Mouse (Mus musculus): Measurements from ENCODE around the gene Pvalb. TPM values are rescaled to one million over a fixed set of nuclear protein-coding genes. Genes with fewer than 3 reads are reported as not detected.
A peak's percentile ranks its signal among the peaks of the same experiment; 100 is the strongest.

Pvalb gene
- not detected for total RNA-seq (2021)

GRCm38 (mm10) chr15:78206312-78206711, at the start of gene Pvalb:
TSS of gene Pvalb (minus strand) at chr15:78206400.
- intact Hi-C loops (cut with DNase I) = no loop called here
- DNase-seq = no peak

GRCm38 (mm10) chr15:78254751-78255150, 48.6 kb upstream of the Pvalb start:
- DNase-seq = peak; percentile 54 to 72
- intact Hi-C loops (cut with DNase I) = loop anchor here (5.0 to 10.0 kb wide), 2 partner anchors 178 to 260 kb away; no protein-coding TSS in a partner anchor

- no peak for DNase-seq
- intact Hi-C loops (cut with DNase I) = no loop called here
These were observed 42.2 kb upstream of the Pvalb start for GRCm38 (mm10) chr15:78248410-78248809.

GRCm38 (mm10) chr15:78247659-78248058, 41.5 kb upstream of the Pvalb start:
- intact Hi-C loops (cut with DNase I) = no loop called here

GRCm38 (mm10) chr15:78246143-78247116, 40.2 kb upstream of the Pvalb start:
- intact Hi-C loops (cut with DNase I) = no loop called here
- no peak for DNase-seq

More at GRCm38 (mm10) chr15:78247659-78248058, 41.5 kb upstream of the Pvalb start:
- no peak for DNase-seq

GRCm38 (mm10) chr15:78244695-78245492, 38.7 kb upstream of the Pvalb start, which contains the start of gene Ncf4:
TSS of gene Ncf4 (plus strand) at chr15:78244801.
- peak in 1 of 2 experiments; percentile 26 for DNase-seq
- intact Hi-C loops (cut with DNase I) = no loop called here

GRCm38 (mm10) chr15:78243774-78244173, 37.6 kb upstream of the Pvalb start:
- DNase-seq = peak in 1 of 2 experiments; percentile 30
- intact Hi-C loops (cut with DNase I) = no loop called here

- DNase-seq = peak in 1 of 2 experiments; percentile 29
- intact Hi-C loops (cut with DNase I) = no loop called here
These were observed 36.9 kb upstream of the Pvalb start for GRCm38 (mm10) chr15:78243061-78243460.

GRCm38 (mm10) chr15:78241335-78241734, 35.1 kb upstream of the Pvalb start:
- no peak for DNase-seq
- intact Hi-C loops (cut with DNase I) = no loop called here

- intact Hi-C loops (cut with DNase I) = loop anchor here (2.0 kb wide), 1 partner anchor 61 kb away; no protein-coding TSS in a partner anchor
- DNase-seq = no peak
These were observed 33.9 kb upstream of the Pvalb start for GRCm38 (mm10) chr15:78239956-78240617.

GRCm38 (mm10) chr15:78239453-78239852, 33.3 kb upstream of the Pvalb start:
- intact Hi-C loops (cut with DNase I) = loop anchor here (2.0 kb wide), 1 partner anchor 61 kb away; no protein-coding TSS in a partner anchor
- peak; percentile 32 to 82 for DNase-seq

GRCm38 (mm10) chr15:78234823-78235509, 28.8 kb upstream of the Pvalb start:
- intact Hi-C loops (cut with DNase I) = no loop called here

GRCm38 (mm10) chr15:78231346-78232331, 25.4 kb upstream of the Pvalb start:
- no peak for DNase-seq
- intact Hi-C loops (cut with DNase I) = no loop called here

More at GRCm38 (mm10) chr15:78234823-78235509, 28.8 kb upstream of the Pvalb start:
- DNase-seq = no peak

- DNase-seq = no peak
- intact Hi-C loops (cut with DNase I) = no loop called here
These were observed 21.6 kb upstream of the Pvalb start for GRCm38 (mm10) chr15:78227816-78228215.

GRCm38 (mm10) chr15:78215269-78215668, 9.1 kb upstream of the Pvalb start:
- intact Hi-C loops (cut with DNase I) = no loop called here

GRCm38 (mm10) chr15:78211367-78211766, 5.2 kb upstream of the Pvalb start:
- intact Hi-C loops (cut with DNase I) = no loop called here

More at GRCm38 (mm10) chr15:78215269-78215668, 9.1 kb upstream of the Pvalb start:
- no peak for DNase-seq

GRCm38 (mm10) chr15:78210203-78210602, 4.0 kb upstream of the Pvalb start:
- DNase-seq = no peak
- intact Hi-C loops (cut with DNase I) = no loop called here

More at GRCm38 (mm10) chr15:78211367-78211766, 5.2 kb upstream of the Pvalb start:
- DNase-seq = no peak

GRCm38 (mm10) chr15:78205192-78205591, 1.0 kb downstream of the Pvalb start:
- DNase-seq = peak; percentile 47 to 59
- intact Hi-C loops (cut with DNase I) = no loop called here
